Mouse (Mus musculus): ENCODE measurements around the gene Dnajc1.

DNA sequence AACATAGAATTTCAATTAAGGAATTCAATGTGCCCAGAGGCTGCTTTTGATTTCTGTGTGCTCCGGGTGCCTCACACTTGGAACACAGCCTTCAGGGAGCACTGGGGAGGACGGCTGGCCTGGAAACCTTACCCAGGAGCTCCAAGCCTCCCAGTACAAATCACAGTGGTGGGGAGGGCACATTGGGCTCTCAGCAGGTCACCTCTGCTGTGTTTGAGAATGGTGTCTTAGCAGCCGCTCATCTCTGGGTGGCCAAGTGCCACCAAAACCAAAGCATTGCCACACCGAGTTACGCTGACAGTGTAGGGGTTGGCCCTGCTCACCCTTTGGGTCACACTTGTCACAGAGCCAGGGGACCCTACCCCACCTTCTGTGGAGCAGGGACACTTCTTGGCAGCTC is 174.1 kb downstream of the Dnajc1 start:
- TF ChIP-seq GATA1 (IDR thresholded peaks at IDR 0.05; ENCODE audit: borderline replicate concordance, low read length) = no peak
- TF ChIP-seq FLI1 (IDR thresholded peaks at IDR 0.05; ENCODE audit: low read length) = no peak

Data from megakaryocyte, embryonic 14.5 days (primary cell).